Mouse (Mus musculus): Measurements from ENCODE around the gene Setdb2.
"Not testable (repeated sequence)": the region's sequence is repeated elsewhere in the genome, so short reads cannot be mapped to it uniquely, and the experiment has no call there.

Setdb2 gene

DNA sequence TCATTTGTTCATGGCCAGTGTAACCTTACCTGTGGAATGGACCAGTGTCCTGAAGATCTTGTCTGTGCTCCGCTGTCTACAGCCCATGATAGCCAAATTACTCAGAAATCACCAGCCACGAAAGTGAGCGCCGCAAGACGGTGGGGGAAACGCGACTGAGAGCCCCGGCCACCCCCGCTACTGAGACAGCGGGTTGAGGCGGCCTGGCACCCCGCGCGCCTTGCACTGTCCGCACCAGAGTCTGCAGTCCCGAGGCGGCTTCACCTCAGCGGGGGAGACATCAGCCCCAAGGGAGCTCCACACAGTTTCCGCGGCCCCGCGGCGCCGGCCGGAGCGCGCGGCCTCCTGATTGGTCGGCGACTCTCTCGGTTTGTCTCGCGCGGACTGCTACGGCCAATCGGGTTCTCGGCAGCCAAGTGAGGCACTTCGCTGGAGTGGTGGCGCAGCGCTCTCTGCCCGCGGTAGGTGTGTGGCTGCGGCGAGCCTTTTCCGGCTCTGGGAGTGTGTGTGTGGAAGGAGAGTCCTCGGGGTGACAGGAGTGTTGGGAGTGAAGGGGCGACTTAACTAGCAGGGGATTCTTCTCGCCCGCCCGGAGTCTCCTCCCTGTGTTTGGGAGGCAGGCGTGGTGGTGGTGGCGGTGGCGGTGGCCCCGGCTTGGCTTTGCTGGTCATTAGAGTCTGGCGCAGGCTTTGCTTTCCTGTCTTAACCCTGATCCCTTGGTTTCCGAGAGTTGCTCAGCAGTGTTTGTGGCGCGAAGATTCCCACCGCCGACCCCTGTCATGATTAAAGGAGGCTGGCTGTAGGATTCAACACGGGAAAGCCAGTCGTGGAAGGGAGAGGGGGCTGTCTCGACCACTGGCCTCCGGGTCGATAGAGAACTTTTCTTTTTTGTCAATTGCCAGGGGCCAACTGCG, at the start of gene Setdb2, which contains the start of gene Cab39l:
Gene Setdb2 (minus strand): TSS at position 327 of the 914 bp plus-strand sequence.
Gene Cab39l (plus strand): TSS at position 415 of the 914 bp plus-strand sequence.
- DNase-seq: peak; percentile 97

DNA sequence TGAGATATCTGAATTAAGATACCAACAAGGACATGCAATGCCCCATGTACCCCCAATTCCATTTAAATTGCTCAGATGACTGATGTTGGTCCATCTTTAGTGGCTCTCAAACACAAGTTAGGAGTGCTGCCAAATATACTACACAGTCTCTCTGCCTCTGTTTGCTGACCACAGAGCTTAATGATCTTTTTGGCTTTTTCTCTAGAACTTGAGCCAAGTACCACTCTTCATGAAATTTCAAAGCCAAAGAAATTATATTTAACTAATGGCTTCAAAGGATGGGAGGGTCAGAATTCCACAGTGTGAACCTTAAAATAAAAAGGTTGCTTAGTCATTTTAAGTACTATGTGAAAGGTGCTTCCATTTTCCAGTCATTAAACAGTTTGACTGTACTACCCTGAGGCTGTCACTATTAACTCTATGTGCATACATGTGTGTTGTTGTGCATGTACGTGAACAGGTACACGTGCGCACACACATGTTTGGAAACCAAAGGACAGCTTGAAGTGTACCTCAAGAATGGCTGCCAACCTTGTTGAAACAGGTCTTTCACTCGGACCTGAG, 44.6 kb upstream of the Setdb2 start:
- peak; percentile 48 for DNase-seq

DNA sequence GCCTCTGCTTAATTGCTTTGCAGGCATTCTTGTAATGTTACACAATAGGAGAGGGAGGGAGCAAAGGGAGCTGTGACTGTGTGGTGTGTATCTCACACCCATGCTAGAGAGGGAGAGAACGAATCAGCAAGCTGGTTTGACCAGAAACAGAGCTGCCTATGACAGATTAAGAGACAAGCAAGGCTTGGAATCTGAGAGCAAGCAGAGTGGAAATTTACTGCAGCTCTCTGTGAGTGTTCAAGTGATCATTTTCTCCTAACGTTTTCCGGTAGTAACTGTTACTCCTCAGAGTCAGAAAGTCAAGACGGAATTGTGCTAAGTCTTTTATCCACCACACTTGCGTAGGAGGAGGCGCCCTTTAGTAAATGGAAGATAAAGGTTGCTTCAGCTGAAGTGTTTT, 38.0 kb upstream of the Setdb2 start:
- peak; percentile 63 for DNase-seq

DNA sequence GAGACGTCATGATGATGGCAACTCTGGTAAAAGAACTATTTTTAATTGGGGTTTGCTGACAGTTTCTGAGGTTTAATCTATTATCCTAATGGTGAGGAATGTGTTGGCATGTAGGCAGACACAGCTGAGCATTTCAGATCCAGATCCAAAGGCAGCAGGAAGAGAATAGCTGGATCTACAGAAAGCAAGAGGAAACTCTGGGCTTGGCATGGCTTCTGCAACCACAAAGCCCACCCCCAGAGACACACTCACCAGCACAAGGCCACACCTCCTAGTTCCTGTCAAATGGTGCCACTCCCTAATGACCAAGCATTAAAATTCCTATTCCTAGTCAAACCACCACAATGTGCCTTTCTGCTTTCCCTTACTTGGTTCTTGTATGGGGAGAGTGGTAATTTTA, 30.1 kb upstream of the Setdb2 start:
- peak; percentile 36 for DNase-seq

DNA sequence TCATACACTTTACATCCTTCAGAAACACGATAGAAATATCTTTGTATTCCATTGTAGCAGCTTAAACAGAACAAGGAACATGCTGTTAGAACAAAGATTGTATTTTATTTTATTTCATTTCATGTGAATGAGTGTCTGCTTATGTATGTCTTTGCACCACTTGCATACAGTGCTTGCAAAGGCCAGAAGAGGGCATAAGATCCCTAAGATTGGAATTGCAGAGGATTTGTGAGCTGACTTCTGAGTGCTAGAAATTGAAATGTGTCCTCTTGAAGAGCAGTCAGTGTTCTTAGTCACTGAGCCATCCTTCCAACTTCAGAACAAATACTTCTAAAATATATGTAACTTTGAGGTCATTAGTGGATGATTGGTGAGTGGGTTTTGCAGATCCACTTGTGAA, 27.1 kb upstream of the Setdb2 start:
- peak; percentile 68 for DNase-seq

DNA sequence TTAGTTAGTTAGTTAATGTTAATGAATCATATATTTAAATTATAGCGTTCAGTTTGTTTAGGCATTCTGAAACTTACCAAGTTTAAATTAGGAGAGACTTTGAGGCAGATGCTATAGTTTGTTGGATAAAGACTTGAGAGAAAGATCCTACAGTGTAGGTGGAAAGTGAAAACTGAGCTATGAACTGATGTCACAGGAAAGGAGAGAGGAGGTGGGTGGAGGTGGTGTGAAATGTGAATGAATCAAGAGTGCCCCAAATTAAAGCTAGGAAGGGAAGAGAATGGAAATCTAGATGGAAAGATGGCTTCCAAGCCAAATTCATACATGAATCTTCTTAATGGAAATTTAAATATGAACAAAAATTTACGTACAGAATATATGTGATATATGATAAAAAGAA, 25.8 kb upstream of the Setdb2 start:
- DNase-seq: no peak

DNA sequence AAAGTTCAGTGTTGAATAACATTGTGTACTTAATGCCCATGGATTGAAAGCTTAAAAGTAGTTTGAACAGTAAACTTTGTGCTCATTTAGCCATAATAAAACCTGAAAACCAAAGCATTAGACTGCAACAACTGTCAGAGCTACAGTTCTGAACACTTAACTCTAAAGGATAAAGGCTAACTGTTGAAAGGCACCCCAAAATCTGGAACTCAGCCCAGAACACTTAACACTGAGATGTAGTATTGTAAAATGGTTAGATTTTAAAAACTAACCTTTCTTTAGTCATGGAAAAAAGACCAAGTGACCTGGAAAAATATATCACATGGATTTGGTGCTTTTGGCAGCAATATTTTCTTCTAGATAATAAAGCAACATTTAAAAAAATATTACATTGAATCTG, 7.3 kb upstream of the Setdb2 start:
- peak; percentile 51 for DNase-seq

DNA sequence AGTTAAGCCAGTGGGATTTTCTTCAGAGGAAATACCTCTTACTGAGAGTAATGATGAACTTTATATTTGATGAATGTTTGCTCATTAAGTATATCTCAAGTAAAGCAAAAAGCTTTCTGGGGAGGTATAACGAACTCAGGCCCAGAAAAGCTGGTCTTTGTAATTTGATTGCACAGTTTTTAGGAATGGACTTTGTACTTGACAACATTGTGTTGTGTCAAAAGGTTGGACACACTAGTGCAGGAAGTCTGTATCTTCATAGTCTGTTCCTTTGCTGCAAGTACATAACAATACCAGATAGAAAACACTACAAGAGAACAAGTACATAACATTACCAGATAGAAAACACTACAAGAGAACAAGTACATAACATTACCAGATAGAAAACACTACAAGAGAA, 4.7 kb upstream of the Setdb2 start:
- DNase-seq: no peak

DNA sequence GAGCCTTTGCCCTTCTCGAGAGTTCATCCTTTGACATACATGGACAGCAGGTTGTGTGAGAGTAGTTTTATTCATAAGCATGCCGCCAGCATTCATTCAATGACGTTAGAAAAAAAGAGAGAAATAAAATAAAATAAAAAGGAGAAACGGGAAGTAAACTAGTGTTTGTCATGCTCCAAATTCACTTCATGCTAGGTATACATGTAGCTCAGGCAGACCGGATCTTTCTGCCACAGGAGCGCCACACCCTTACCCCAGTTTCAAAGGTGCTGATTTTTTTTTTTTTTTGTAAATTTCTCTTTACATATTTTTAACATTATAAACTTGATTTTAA, 755 bp upstream of the Setdb2 start:
- no peak for DNase-seq

DNA sequence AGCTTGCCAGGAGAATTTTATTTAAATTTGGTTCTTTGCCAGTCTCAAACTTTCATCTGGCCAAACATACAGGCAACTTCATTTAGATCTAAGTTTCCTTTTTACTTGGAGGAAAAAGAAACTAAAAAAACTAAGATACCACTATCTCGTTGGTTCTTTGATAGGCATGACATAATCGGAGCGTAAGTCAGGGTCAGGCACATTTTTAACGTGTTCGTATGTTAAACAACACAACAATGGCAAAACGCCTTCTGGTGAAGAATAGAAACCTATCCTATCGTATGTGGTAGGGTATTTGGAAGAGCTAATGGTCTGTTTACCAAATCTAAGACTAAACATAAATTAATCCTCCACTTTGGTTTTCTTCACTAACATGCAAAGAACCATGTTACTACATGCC, 645 bp downstream of the Setdb2 start:
- no peak for DNase-seq

DNA sequence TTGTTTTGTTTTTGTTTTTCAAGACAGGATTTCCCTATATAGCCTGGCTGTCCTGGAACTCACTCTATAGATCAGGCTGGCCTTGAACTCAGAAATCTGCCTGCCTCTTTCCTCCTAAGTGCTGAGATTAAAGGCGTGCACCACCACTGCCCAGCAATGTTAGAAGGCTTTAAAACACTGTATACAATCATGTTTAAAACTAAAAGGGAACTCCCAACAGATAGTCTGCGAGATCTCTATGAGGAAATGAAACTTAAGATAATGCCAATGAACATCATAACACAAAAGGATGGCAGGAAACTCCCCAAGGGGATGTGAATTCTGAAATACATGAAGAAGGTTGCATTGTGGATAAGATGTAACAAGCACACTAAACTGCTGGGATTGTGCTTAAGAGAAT, 2.2 kb downstream of the Setdb2 start:
- DNase-seq: peak; percentile 9

DNA sequence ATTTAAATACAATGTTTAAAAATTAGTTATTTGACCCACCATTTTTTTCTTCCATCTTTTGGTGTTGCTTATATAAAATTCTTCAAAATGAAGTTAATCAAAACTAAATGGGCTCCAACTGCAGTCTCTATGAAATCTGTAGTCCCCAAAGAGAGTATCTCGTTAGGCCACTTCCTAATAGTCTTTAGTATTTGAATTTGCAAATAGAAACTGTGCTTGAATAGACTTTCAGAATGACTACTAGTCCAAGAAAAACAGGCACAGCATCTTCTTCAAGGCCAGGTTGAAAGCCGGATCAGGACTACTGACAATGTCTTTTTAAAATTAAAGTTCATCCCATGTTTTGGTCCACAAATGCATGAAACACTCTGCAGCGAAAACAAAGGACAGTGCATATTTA, 3.3 kb downstream of the Setdb2 start:
- DNase-seq: no peak

DNA sequence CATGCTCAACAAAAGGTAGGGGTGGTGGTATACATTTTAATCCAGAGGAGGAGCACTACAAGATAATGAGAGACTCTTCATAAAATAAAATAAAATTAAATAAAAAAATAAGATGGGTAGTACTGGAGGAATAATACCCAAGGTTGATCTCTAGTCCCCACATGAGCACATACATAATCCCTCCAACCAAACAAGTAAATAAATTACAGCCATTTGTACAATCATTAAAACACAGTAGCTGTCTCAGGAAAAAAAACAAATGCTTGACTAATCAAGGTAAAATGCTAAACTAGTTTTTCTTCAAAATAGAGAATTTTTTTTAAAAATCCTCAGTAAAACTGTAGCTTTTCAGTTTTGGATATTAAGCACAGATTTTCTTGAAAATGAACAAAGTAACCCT, 5.5 kb downstream of the Setdb2 start:
- no peak for DNase-seq

DNA sequence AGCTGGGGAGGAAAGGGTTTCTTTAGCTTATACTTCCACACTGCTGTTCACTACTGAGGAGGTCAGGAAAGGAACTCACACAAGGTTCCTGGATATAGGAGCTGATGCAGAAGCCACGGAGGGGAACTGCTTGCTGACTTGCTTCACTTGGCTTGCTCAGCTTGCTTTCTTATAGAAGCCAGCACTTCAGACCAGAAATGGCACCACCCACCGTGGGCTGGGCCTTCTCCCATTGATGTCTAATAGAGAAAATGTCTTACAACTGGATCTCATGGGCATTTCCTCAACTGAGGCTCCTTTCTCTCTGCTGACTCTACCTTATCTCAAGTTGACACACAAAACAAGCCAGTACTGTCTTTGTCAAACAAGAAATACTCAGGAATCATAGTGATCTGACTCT, 6.8 kb downstream of the Setdb2 start:
- no peak for DNase-seq

DNA sequence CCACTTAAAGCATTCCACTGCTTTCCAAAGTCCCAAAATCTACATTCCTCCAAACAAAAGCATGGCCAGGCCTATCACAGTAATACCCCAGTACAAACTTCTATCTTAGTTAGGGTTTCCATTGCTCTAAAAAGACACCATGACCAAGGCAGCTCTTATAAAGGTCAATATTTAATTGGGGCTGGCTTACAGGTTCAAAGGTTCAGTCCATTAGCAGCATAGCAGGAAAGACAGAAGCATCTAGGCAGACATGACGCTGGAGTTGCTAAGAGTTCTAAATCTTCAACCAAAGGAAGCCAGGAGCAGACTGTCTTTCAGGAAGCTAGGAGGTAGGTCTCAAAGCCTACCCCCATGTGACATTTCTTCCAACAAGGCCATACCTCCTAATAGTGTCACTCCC, 10.1 kb downstream of the Setdb2 start:
- no peak for DNase-seq

DNA sequence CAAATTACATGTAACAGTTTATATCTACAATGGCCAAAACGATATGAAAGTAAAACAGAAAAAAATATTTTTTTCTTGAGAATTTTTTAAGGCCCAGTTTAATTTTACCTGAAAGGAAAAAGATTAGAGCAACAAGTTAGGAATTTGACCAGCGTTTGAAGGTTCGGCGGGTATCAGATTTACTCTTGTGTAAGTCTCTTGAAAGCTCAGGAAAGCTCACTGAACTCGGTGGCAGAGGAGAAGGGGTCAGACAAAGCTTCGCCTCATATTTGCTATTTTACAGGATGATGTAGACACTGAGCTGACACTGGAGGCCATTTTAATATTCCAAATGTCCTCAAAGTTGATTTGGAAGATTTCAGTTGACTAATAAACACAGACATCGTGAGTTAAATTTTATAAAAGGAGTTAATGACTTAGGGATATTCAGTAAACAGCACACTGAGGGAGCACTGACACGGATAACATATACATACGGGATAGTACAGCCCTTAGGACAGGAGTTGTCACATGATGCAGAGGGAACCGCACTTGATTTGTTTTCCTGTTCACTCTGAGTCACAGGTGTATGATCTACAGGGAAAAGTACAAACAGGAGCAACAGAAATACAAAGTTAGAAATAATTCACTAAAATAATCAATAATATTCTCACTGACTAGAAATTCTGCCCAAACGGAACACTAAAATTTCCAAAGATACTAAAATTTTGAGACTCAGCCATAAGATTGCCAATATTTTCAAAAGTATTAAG, 17.6 kb downstream of the Setdb2 start:
- no peak for DNase-seq

DNA sequence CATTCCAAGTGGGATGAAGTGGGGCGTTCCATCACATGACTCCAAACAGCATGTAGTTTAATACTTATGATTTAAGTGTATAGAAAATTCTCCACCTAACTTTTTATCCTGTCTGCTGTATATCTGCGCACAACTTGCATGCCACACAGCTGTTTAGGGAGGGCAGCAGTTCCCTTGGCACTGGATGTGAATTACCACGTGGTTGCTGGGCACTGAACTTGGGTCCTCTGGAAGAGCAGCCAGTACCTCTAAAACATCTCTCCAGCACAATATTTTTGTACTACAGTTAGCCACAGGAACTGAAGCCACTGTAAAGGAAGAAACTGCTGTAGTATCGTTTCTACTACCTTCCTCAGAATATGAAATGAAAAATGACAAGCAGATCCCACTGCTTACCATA, 22.5 kb downstream of the Setdb2 start:
- DNase-seq: no peak

DNA sequence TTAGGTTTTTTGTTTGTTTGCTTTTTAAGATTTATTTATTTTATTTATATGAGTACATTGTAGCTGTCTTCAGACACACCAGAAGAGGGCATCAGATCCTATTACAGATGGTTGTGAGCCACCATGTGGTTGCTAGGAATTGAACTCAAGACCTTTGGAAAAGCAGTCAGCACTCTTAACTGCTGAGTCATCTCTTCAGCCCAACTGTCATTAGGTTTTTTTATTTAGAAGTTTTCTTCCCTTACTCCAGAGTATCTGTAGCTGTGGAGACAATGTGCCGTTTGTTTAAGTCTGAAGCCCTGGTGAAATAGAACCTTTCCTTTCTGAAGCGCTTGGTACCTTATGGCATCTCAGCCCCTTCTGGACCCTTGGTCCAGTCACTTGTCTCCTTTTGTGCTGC, 25.7 kb downstream of the Setdb2 start:
- DNase-seq: not testable (repeated sequence)

DNA sequence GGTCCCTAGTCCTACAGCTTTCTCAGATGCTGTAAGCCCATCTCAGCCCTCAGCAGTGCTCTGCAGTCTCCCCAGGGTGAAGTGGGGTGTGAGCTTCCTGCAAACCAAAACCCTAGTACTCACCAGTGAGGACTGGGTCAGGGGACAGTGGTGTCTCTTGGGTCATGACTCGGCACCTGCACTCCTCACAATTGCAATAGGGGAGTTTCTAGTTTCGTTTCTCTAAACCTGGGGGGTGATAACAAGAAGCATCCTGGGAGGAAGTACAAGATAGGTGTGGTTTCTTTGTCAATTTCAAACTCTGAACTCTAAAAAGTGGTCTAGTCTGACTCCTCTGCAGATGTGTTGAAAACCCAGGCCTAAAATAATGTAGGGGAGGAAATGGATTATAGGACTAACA, 43.7 kb downstream of the Setdb2 start:
- DNase-seq: peak; percentile 16

DNA sequence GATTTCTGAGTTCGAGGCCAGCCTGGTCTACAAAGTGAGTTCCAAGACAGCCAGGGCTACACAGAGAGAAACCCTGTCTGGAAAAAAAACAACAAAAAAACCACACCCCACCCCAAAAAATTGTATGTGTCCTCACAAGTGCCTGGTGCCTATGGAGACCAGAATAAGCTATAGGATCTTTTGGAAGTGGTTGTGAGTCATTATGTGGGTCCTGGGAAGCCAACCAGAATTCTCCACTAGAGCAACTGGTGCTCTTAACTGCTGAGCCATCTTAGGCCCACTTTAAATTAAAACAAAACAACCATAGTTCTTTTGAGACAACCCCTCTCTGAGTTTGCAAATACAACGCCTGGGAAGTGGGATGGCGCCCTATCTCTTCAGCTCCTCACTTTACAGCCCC, 45.4 kb downstream of the Setdb2 start, which contains the start of gene Phf11c:
Gene Phf11c (minus strand): TSS at position 101 of the 400 bp plus-strand sequence.
- DNase-seq: no peak

DNA sequence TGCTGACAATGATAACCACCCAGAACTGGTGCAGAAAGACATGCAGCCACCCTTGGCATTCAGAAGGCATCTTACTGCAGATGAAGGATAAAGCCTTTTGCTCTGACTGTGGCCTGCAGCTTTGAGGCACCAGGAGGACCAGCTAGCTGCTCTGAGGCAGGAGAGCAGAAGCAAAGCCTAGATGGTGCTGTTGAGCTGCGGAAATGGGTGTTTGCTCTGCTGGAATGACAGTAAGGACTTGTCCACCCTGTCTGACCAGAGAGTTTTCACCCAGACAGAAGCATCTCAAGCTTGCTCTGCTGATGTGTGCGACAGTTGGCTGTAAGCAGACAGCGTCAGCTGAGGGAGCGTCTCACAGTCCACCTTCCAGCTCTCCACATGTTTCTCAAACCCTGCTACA, 50.5 kb downstream of the Setdb2 start:
- peak; percentile 35 for DNase-seq

DNA sequence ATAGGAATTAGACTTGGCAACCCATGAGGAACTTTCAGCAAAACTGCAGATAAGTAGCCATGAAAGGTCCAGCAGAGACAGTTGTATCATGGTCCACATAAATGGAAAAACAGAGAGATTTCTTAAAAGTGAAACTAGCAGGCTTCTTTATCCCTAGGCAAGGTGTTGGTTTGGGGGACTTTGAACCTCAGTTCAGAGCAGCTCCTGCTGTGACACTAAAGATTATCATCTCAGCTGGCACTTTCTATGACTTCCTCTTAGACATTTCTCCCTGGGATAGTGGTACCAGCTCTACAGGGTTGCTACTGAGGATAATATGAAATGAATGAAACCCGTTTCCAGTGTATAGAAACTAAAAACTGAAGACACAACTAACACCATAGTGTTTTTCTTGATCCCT, 51.2 kb downstream of the Setdb2 start:
- no peak for DNase-seq

DNA sequence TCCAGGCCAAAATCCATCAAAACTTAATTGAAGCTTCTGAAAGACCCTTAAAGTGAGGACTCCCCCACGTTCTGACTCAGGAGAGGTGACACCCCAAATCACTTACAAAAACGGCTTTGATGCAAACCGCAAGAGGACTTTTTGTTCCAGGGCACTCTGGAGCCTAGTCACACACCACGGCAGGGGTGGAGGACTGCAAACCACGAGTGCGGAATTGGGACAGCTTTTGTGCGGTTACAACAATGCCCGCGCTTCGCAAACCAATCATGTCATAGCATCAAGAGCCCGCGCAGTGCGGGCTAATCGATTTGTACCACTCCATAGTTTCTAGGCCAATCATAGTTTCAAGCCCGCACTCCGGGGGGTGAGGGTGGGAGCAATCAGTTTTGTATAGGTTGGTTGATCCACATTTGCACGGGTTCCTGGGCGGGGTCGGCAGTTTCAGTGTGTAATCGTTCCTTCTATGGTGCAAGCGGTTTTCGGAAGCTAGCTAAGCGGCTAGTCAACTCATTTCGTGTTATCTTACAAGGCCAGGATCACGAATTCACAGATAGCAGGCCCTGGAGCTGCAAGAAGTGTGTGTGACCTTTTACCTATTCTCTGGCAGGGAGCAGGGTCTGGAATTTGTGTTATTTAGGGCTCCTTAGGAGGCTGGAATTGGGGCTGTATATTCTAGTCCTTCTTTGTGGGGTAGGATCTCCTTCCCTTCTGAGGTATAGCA, 70.2 kb downstream of the Setdb2 start:
- no peak for DNase-seq
